Mouse (Mus musculus) ES-Bruce4 (cell line): Measurements from ENCODE around the gene Lrrc49. TPM values are rescaled to one million over a fixed set of nuclear protein-coding genes. Genes with fewer than 3 reads are reported as not detected.

Experiments used
- H3K27ac ChIP-seq: 2 replicates; pipeline ENCODE4 v1.5.1; 2012; ENCODE audit warnings: low read length, inconsistent platforms; ENCODE audit not compliant: insufficient read depth
- H3K27me3 ChIP-seq: 2 replicates; pipeline ENCODE4 v1.6.1; 2012; ENCODE audit warnings: mild to moderate bottlenecking, low read length, inconsistent platforms; ENCODE audit not compliant: control insufficient read depth, poor library complexity, insufficient read depth, severe bottlenecking
- H3K36me3 ChIP-seq: 2 replicates; pipeline ENCODE4 v1.6.1; 2012; ENCODE audit warnings: inconsistent platforms, mild to moderate bottlenecking, low read length, moderate library complexity; ENCODE audit not compliant: control insufficient read depth, poor library complexity, insufficient read depth, severe bottlenecking
- H3K4me1 ChIP-seq: one replicate; pipeline ENCODE4 v1.8.1; 2011; ENCODE audit warnings: low read length; ENCODE audit not compliant: control insufficient read depth, insufficient read depth
- H3K4me3 ChIP-seq: 2 replicates; pipeline ENCODE4 v1.5.1; 2011; ENCODE audit warnings: low read depth, mild to moderate bottlenecking, low read length
- H3K9ac ChIP-seq: 2 replicates; pipeline ENCODE4 v1.6.1; 2012; ENCODE audit warnings: low read depth, mild to moderate bottlenecking, inconsistent platforms; ENCODE audit not compliant: poor library complexity, severe bottlenecking
- H3K9me3 ChIP-seq: replicated peaks from 2 replicates; pipeline ENCODE4 v1.6.1; 2012; ENCODE audit warnings: mild to moderate bottlenecking, low read length, inconsistent platforms; ENCODE audit not compliant: control insufficient read depth, poor library complexity, insufficient read depth, severe bottlenecking
- CTCF ChIP-seq: IDR thresholded peaks from one replicate; pipeline ENCODE4 v1.8.1; 2011; ENCODE audit warnings: low read depth, low read length
- EP300 ChIP-seq: IDR thresholded peaks from 2 replicates; pipeline ENCODE4 v1.6.1; 2011; ENCODE audit warnings: low read depth, low read length; ENCODE audit not compliant: insufficient read depth
- POLR2A ChIP-seq: IDR thresholded peaks from one replicate; pipeline ENCODE4 v1.8.1; 2011; ENCODE audit warnings: low read length; ENCODE audit not compliant: insufficient read depth
- polyA plus RNA-seq: library from polyadenylated mRNA; stranded (reverse); fragments of >200 nt; gene quantifications from 2 replicates; pipeline ENCODE4 v1.2.4, GENCODE M21; 2011; ENCODE audit warnings: low read depth; ENCODE audit not compliant: missing spikeins, insufficient read depth, insufficient read length

Lrrc49 gene
- polyA plus RNA-seq, 1 experiment = 5.7 TPM

GRCm38 (mm10) chr9:60561641-60562289, 126.2 kb downstream of the Lrrc49 start:
- Histone ChIP-seq H3K4me1 (no peaks in the 10 kb centered on the region), H3K27ac (no peak overlapping the region), H3K36me3 (no peaks in the 10 kb centered on the region), H3K9ac (no peak overlapping the region), H3K27me3 (no peaks in the 10 kb centered on the region), H3K4me3 (no peak overlapping the region), H3K9me3 (no peaks in the 10 kb centered on the region)
- TF ChIP-seq EP300 (no peak), CTCF (no peak), POLR2A (no peak)

- TF ChIP-seq EP300 (no peak), CTCF (no peak), POLR2A (no peak)
These were observed 129.5 kb downstream of the Lrrc49 start for GRCm38 (mm10) chr9:60558507-60558906.

GRCm38 (mm10) chr9:60551238-60551637, 136.7 kb downstream of the Lrrc49 start:
- no peaks in the 10 kb centered on the region; the same call in 1 of the 2 replicates for H3K27me3 ChIP-seq
- H3K9ac ChIP-seq = no peak overlapping the region
- H3K9me3 ChIP-seq = no peaks in the 10 kb centered on the region
- H3K4me1 ChIP-seq = no peaks in the 10 kb centered on the region
- TF ChIP-seq EP300 (no peak), CTCF (peak; percentile 28)
- no peak overlapping the region for H3K4me3 ChIP-seq
- no peaks in the 10 kb centered on the region for H3K36me3 ChIP-seq
- no peak overlapping the region for H3K27ac ChIP-seq

More at GRCm38 (mm10) chr9:60558507-60558906, 129.5 kb downstream of the Lrrc49 start:
- H3K9me3 ChIP-seq = no peaks in the 10 kb centered on the region
- H3K9ac ChIP-seq = no peak overlapping the region
- H3K4me1 ChIP-seq = no peaks in the 10 kb centered on the region
- H3K27ac ChIP-seq = no peak overlapping the region
- H3K27me3 ChIP-seq = no peaks in the 10 kb centered on the region; the same call in 1 of the 2 replicates
- no peaks in the 10 kb centered on the region for H3K36me3 ChIP-seq
- no peak overlapping the region for H3K4me3 ChIP-seq

- Histone ChIP-seq H3K27me3 (no peaks in the 10 kb centered on the region), H3K4me1 (no peaks in the 10 kb centered on the region), H3K27ac (no peak overlapping the region), H3K9me3 (no peaks in the 10 kb centered on the region), H3K36me3 (no peaks in the 10 kb centered on the region), H3K4me3 (no peak overlapping the region), H3K9ac (no peak overlapping the region)
- no peak for TF ChIP-seq POLR2A
- TF ChIP-seq CTCF = peak; percentile 76
These were observed 139.8 kb downstream of the Lrrc49 start for GRCm38 (mm10) chr9:60548182-60548581.

GRCm38 (mm10) chr9:60546169-60546568, 141.8 kb downstream of the Lrrc49 start:
- H3K27ac ChIP-seq = no peak overlapping the region
- H3K36me3 ChIP-seq = no peaks in the 10 kb centered on the region
- H3K4me3 ChIP-seq = no peak overlapping the region
- no peaks in the 10 kb centered on the region for H3K27me3 ChIP-seq
- no peak for TF ChIP-seq EP300
- TF ChIP-seq POLR2A = no peak
- no peak for TF ChIP-seq CTCF
- no peaks in the 10 kb centered on the region for H3K4me1 ChIP-seq
- no peak overlapping the region for H3K9ac ChIP-seq
- no peaks in the 10 kb centered on the region for H3K9me3 ChIP-seq

- no peaks in the 10 kb centered on the region for H3K4me1 ChIP-seq
- no peak overlapping the region for H3K27ac ChIP-seq
- TF ChIP-seq EP300 (no peak), POLR2A (no peak), CTCF (no peak)
- H3K4me3 ChIP-seq = no peak overlapping the region
- H3K27me3 ChIP-seq = no peaks in the 10 kb centered on the region
- no peaks in the 10 kb centered on the region for H3K36me3 ChIP-seq
- no peak overlapping the region for H3K9ac ChIP-seq
- no peaks in the 10 kb centered on the region for H3K9me3 ChIP-seq
These were observed 142.4 kb downstream of the Lrrc49 start for GRCm38 (mm10) chr9:60545361-60546096.
